Mouse (Mus musculus): ENCODE measurements around the gene Cdh23. TPM values are rescaled to one million over a fixed set of nuclear protein-coding genes. Genes with fewer than 3 reads are reported as not detected.

Cdh23 gene
- polyA plus RNA-seq, 1 experiment from 2014 or later, result 0.06 TPM

DNA sequence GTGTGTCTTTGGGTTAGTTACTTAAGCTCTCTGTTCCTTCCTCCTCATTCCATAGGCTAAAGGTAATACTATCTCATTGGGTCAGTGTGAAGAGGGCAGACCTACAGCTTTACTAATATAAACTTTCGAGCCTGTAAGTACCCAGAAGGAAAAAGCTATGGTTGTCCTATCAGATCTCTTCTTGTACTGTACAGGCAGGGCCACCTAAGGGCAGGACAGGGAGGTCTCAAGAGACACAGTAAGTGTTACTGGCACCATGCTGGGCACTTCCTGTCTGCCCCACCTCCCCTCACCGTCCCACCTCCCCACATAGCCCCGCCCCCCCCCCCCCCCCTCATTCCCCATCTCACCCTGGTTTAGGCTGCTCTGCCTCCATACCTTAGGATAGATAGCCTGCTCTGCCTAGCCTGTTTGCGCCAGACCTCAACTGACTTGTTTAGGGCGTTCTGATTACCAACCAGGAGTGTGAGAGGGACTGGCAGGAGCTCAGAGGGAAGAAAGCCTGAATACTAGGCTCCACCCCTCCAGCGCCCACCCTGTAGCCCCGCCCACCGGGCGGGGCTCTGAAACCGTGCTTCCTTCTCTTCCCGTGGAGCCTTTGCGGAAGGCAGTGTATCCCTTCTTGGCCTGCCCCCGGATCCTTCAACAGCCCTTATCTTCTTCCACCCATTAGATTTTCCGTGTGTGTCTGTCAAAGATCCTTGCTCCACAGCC lies 160.0 kb downstream of the Cdh23 start:
- H3K9ac ChIP-seq, result no peak overlapping the region
- peak overlapping the region; percentile 43 for H3K4me2 ChIP-seq
- peak; percentile 73 for ATAC-seq (ENCODE audit: insufficient number of reproducible peaks, low FRiP score)
- H3K27me3 ChIP-seq (replicated peaks), result peaks cover 3% of the 10 kb centered on the region; the same call in 1 of the 2 replicates
- H3K4me1 ChIP-seq (replicated peaks), result peaks cover 8% of the 10 kb centered on the region
- H3K4me3 ChIP-seq, result 0 out of 2 replicates have a peak overlapping the region, but pooled peaks have one; percentile 2
- WGBS, result 9% methylated on average over 14 of the region's 14 CpGs
- no peaks in the 10 kb centered on the region for H3K9me3 ChIP-seq (replicated peaks)
- H3K27ac ChIP-seq (ENCODE audit: poor library complexity, severe bottlenecking), result no peak overlapping the region
- H3K36me3 ChIP-seq, result no peaks in the 10 kb centered on the region

DNA sequence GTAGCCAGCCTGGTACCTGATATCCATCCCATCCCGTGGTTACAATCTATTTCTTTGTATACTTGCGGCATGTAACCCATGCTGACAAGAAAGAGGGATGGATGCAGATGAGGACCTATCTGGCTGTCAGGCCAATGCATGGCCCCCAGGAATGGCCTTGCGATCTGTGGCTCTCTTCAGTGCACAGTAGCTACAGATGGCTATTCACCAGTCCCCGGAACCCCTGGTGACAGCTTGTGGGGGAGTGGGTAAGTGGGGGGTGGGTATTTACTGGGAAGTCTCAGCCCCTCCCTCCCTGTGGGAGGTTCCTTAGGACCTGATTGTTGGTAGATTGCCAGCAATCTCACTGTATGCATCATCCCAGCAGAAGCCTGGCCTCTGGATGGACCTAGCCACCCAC lies 163.8 kb downstream of the Cdh23 start:
- no peak overlapping the region for H3K4me2 ChIP-seq
- WGBS, result 60% methylated on average over 4 of the region's 4 CpGs
- no peaks in the 10 kb centered on the region for H3K36me3 ChIP-seq
- peaks cover 8% of the 10 kb centered on the region for H3K4me1 ChIP-seq (replicated peaks)
- peaks cover 20% of the 10 kb centered on the region for H3K27me3 ChIP-seq (replicated peaks)
- ATAC-seq (ENCODE audit: insufficient number of reproducible peaks, low FRiP score), result no peak
- no peak overlapping the region for H3K4me3 ChIP-seq
- H3K27ac ChIP-seq (ENCODE audit: poor library complexity, severe bottlenecking), result no peak overlapping the region
- no peaks in the 10 kb centered on the region for H3K9me3 ChIP-seq (replicated peaks)
- no peak overlapping the region for H3K9ac ChIP-seq

DNA sequence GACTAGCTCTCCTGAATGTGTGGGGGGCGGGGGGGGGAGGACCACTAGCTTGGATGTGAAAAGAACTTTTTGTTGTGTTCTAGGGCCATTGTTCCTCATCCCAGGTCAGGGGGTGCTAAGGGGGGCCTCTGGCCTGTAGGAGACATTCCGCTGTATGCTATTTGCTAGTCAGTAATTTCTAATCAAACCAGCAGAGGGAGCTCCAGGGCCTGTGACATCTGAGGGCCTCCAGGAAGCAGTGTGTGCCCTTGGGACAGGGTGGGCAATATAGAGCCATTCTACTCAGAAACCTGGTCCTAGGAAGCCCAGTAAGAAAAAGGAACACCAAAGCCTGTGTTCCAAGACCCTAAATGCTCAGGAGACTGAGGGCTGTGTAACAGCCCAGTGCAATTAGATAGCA lies 164.9 kb downstream of the Cdh23 start:
- peaks cover 2% of the 10 kb centered on the region for H3K4me1 ChIP-seq (replicated peaks)
- no peak for ATAC-seq (ENCODE audit: insufficient number of reproducible peaks, low FRiP score)
- no peak overlapping the region for H3K4me2 ChIP-seq
- H3K4me3 ChIP-seq, result no peak overlapping the region
- no peaks in the 10 kb centered on the region for H3K9me3 ChIP-seq (replicated peaks)
- 14% methylated on average over 2 of the region's 2 CpGs for WGBS
- peaks cover 24% of the 10 kb centered on the region for H3K27me3 ChIP-seq (replicated peaks)
- no peak overlapping the region for H3K9ac ChIP-seq
- H3K36me3 ChIP-seq, result no peaks in the 10 kb centered on the region
- no peak overlapping the region for H3K27ac ChIP-seq (ENCODE audit: poor library complexity, severe bottlenecking)

DNA sequence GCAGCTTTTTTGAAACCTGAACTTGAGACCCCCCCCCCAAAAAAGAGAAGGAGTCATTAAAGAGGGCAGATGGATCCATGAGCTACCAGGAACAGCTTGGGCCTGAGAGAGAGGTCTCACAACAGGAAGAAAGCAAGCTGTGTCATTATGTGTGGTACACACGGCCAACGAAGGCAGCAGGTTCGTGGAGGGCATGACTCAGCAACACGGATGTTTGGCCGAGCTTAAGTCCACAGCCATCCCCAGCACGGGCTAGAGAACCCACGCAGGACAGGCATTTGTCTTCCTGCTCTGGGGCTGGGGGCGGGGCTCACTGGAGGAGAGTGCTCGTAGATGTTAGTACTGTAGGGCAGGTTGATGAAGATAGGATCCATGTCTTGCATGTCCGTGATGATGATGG lies 165.7 kb downstream of the Cdh23 start:
- no peak for ATAC-seq (ENCODE audit: insufficient number of reproducible peaks, low FRiP score)
- H3K27me3 ChIP-seq (replicated peaks), result peaks cover 26% of the 10 kb centered on the region

DNA sequence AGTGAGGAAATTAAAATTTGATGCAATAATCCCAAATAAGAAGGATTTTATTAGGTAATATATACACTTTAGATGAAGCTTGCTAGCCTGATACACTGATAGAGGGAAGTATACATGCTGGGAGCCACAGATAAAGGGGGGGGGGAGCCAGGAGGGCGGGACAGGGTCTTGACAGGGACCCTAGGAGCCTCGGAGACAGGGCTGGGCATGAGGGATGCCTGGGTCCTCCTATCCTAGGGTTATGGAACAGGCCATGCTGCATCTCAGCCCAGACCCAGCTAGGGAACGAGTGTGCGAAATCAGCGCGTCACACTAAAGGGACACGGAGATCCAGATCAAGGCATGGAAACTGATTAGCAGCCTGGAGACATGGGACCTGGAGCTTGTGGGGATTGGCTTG lies 168.3 kb downstream of the Cdh23 start:
- Histone ChIP-seq H3K9me3 (replicated peaks) (no peaks in the 10 kb centered on the region), H3K4me3 (no peak overlapping the region), H3K4me1 (replicated peaks) (no peaks in the 10 kb centered on the region), H3K36me3 (no peaks in the 10 kb centered on the region), H3K27ac (ENCODE audit: poor library complexity, severe bottlenecking) (no peak overlapping the region), H3K9ac (no peak overlapping the region), H3K4me2 (no peak overlapping the region), H3K27me3 (replicated peaks) (peaks cover 46% of the 10 kb centered on the region)
- no peak for ATAC-seq (ENCODE audit: insufficient number of reproducible peaks, low FRiP score)
- WGBS, result 70% methylated on average over 7 of the region's 7 CpGs

More for the DNA sequence above, 165.7 kb downstream of the Cdh23 start:
- H3K4me2 ChIP-seq, result no peak overlapping the region
- no peak overlapping the region for H3K9ac ChIP-seq
- no peaks in the 10 kb centered on the region for H3K9me3 ChIP-seq (replicated peaks)
- H3K4me1 ChIP-seq (replicated peaks), result no peaks in the 10 kb centered on the region
- H3K27ac ChIP-seq (ENCODE audit: poor library complexity, severe bottlenecking), result no peak overlapping the region
- no peak overlapping the region for H3K4me3 ChIP-seq
- 62% methylated on average over 10 of the region's 10 CpGs for WGBS
- no peaks in the 10 kb centered on the region for H3K36me3 ChIP-seq

DNA sequence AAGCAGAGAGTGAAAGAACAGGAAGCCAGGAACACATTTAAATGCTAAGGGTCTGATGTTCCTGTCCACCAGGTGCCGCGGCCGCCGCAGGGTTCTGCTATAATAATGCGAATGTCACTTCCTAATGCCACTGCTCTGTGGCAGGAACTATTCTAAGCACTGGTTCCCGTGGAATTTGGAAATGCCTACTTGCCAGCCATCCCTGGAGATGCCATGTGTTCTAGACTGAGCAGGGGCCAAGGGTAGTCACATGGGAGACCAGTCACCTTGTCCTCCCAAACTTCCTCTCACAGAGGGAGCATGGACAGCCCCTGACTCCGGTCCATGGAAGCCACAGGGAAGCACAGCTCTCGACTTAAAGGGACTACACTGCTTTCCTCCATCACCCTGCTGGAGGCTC lies 171.2 kb downstream of the Cdh23 start:
- WGBS, result 73% methylated on average over 8 of the region's 8 CpGs
- Histone ChIP-seq H3K36me3 (no peaks in the 10 kb centered on the region), H3K27ac (ENCODE audit: poor library complexity, severe bottlenecking) (no peak overlapping the region), H3K4me2 (no peak overlapping the region), H3K9me3 (replicated peaks) (no peaks in the 10 kb centered on the region), H3K27me3 (replicated peaks) (peaks cover 55% of the 10 kb centered on the region; the same call in 1 of the 2 replicates), H3K4me1 (replicated peaks) (no peaks in the 10 kb centered on the region), H3K4me3 (no peak overlapping the region), H3K9ac (no peak overlapping the region)
- ATAC-seq (ENCODE audit: insufficient number of reproducible peaks, low FRiP score), result no peak

DNA sequence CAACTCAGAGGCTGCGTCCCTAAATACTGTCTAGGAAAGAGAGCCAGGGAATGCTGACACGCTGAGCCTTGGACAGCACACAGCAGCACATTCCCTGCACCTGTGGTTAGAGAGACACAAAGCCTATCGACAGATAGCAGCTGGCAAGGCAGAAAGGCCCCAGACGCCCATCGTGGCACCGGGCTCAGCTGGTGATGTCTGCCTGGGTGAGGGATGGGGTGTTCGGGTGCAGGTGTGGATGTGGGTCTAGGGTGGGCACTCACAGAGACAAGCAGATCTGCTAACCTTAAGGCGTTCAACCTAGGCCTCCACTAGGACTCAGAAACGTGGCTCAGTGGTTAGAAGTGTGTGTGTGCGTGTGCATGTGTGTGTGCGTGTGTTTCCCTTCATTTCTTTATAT lies 180.0 kb downstream of the Cdh23 start:
- Histone ChIP-seq H3K27ac (ENCODE audit: poor library complexity, severe bottlenecking) (no peak overlapping the region), H3K36me3 (no peaks in the 10 kb centered on the region), H3K27me3 (replicated peaks) (peaks cover 5% of the 10 kb centered on the region), H3K4me3 (no peak overlapping the region), H3K9me3 (replicated peaks) (no peaks in the 10 kb centered on the region), H3K4me2 (no peak overlapping the region), H3K4me1 (replicated peaks) (no peaks in the 10 kb centered on the region), H3K9ac (no peak overlapping the region)
- ATAC-seq (ENCODE audit: insufficient number of reproducible peaks, low FRiP score), result no peak
- 77% methylated on average over 11 of the region's 11 CpGs for WGBS

DNA sequence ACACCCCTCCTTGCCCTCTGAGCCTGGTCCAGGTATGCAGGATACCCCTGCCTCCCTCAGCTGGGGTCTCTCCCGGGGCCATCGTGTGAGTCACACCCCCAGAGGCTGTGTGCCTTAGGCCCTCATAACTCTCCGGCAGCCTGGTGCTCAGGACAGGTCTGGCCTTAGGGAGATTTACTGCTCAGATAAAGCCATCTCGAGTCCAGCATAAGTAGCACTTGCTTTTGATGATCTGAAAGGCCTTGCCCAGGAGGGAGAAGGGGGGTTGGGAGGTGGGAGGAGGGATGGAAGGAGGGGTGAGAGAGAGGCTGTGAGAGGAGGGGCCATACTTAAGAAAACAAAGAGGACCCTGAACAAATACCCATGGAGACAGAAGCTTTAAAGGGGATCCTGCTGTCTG lies 197.8 kb downstream of the Cdh23 start:
- H3K4me2 ChIP-seq, result no peak overlapping the region
- peaks cover 3% of the 10 kb centered on the region for H3K9me3 ChIP-seq (replicated peaks)
- peaks cover 42% of the 10 kb centered on the region for H3K27me3 ChIP-seq (replicated peaks)
- H3K4me1 ChIP-seq (replicated peaks), result no peaks in the 10 kb centered on the region
- H3K27ac ChIP-seq (ENCODE audit: poor library complexity, severe bottlenecking), result no peak overlapping the region
- H3K9ac ChIP-seq, result no peak overlapping the region
- no peak overlapping the region for H3K4me3 ChIP-seq
- 30% methylated on average over 4 of the region's 4 CpGs for WGBS
- ATAC-seq (ENCODE audit: insufficient number of reproducible peaks, low FRiP score), result 0 out of 2 replicates have a peak, but pooled peaks have one; percentile 29
- no peaks in the 10 kb centered on the region for H3K36me3 ChIP-seq

DNA sequence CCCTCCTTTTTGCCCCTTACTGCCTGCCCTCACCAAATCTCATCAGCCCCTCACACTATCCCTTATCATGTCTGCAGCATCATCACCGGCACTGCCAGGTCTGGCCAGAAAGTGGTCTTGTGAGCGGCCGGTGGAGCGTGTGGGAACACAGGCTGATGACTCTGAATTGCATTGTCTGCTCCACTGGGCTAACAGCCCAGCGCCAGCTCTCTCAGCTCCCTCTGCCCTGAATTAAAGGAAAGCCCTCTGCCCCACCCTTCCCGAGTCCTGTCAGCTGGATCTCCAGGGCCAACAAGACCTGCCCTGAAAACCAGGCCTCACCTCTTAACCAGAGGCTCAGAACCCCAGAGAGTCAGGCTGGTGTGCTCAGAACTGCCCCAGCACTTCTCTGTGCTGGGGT lies 201.2 kb downstream of the Cdh23 start:
- H3K9ac ChIP-seq, result no peak overlapping the region
- peaks cover 5% of the 10 kb centered on the region for H3K9me3 ChIP-seq (replicated peaks)
- no peaks in the 10 kb centered on the region for H3K4me1 ChIP-seq (replicated peaks)
- H3K27ac ChIP-seq (ENCODE audit: poor library complexity, severe bottlenecking), result no peak overlapping the region
- ATAC-seq (ENCODE audit: insufficient number of reproducible peaks, low FRiP score), result no peak
- no peaks in the 10 kb centered on the region for H3K36me3 ChIP-seq
- H3K4me2 ChIP-seq, result no peak overlapping the region
- no peak overlapping the region for H3K4me3 ChIP-seq
- WGBS, result 19% methylated on average over 6 of the region's 6 CpGs
- peaks cover 49% of the 10 kb centered on the region for H3K27me3 ChIP-seq (replicated peaks)

DNA sequence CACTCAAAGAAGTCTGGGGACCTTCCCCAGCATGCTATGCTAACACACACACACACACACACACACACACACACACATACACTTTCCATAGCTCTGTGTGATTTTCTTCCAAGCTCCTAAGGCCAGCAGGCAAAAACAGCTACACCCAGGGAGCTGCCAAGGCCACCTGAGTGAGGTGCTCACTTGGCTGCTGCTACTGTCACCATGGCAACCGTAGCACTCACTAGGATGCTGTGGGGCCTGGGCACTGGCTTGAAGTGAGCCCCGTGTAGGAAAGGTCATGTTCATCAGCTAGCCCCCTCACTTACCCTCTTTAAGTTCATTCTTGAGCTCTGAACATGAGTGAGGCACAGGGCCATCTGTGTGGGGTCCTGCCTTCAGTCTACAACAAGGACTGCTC lies 204.8 kb downstream of the Cdh23 start:
- Histone ChIP-seq H3K9me3 (replicated peaks) (peaks cover 5% of the 10 kb centered on the region), H3K36me3 (no peaks in the 10 kb centered on the region), H3K27me3 (replicated peaks) (peaks cover 36% of the 10 kb centered on the region), H3K4me1 (replicated peaks) (no peaks in the 10 kb centered on the region), H3K9ac (no peak overlapping the region), H3K4me2 (no peak overlapping the region), H3K27ac (ENCODE audit: poor library complexity, severe bottlenecking) (no peak overlapping the region), H3K4me3 (no peak overlapping the region)
- ATAC-seq (ENCODE audit: insufficient number of reproducible peaks, low FRiP score), result no peak
- 51% methylated on average over 2 of the region's 2 CpGs for WGBS

DNA sequence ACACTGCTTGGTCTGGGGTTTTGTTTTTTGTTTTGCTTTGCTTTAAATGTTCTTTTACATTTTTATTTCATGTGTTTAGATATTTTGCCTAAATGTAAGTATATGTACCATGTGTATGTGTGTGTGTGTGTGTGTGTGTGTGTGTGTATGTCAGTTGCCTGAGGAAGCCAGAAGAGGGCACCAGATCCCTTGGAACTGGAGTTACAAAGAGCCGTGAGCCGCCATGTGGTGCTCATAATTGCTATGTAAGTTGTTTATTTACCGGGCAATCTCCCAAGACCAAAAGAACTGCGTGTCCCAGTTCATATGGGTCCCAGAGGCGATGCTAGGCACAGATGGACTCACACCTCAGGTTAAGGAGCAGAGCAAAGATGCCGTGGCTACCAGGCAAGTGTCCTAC lies 214.9 kb downstream of the Cdh23 start:
- Histone ChIP-seq H3K9me3 (replicated peaks) (0 out of 2 replicates have a peak, but pooled peaks cover 8% of the 10 kb centered on the region), H3K4me1 (replicated peaks) (no peaks in the 10 kb centered on the region), H3K9ac (no peak overlapping the region), H3K27ac (ENCODE audit: poor library complexity, severe bottlenecking) (no peak overlapping the region), H3K4me2 (no peak overlapping the region), H3K36me3 (no peaks in the 10 kb centered on the region), H3K27me3 (replicated peaks) (peaks cover 14% of the 10 kb centered on the region), H3K4me3 (no peak overlapping the region)
- no peak for ATAC-seq (ENCODE audit: insufficient number of reproducible peaks, low FRiP score)
- 91% methylated on average over 6 of the region's 6 CpGs for WGBS

DNA sequence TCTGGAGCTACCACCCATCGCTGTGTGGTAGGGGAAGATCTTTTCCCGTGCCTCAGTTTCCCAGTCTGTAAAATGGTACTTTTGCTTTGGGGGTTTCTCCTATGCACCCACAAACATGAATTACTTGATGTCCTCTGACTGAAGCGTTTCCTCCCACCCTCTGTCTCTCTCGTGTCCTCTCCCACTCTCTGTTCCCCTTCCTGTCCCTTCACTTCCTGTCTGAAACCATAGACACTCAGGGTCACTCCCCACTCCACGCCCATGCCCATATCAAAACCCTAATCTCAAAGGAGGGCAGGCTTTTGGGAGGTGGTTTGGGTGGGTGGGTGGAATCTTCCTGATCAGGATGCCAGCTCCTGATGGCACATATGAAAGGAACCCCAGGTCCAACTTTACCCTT lies 221.7 kb downstream of the Cdh23 start:
- Histone ChIP-seq H3K9me3 (replicated peaks) (no peaks in the 10 kb centered on the region), H3K9ac (no peak overlapping the region), H3K27me3 (replicated peaks) (peaks cover 59% of the 10 kb centered on the region), H3K36me3 (no peaks in the 10 kb centered on the region), H3K4me3 (no peak overlapping the region), H3K4me1 (replicated peaks) (no peaks in the 10 kb centered on the region), H3K27ac (ENCODE audit: poor library complexity, severe bottlenecking) (no peak overlapping the region), H3K4me2 (no peak overlapping the region)
- ATAC-seq (ENCODE audit: insufficient number of reproducible peaks, low FRiP score), result no peak
- 58% methylated on average over 5 of the region's 5 CpGs for WGBS

Measured in heart, embryonic 12.5 days (tissue).